Mouse (Mus musculus) embryo, embryonic 11.5 days (tissue): ENCODE measurements around the gene Gm29554.
"Not testable (repeated sequence)": the region's sequence is repeated elsewhere in the genome, so short reads cannot be mapped to it uniquely, and the experiment has no call there.

Source experiments
- DNase-seq: peaks from one replicate; pipeline ENCODE4 v3.0.0-alpha.2; 2012; ENCODE audit warnings: low read depth, low spot score

Gm29554 gene

GRCm38 (mm10) chrY:12273632-12274031, at the start of gene Gm29554:
TSS of gene Gm29554 (plus strand) at chrY:12273932.
- not testable (repeated sequence) for DNase-seq
